Mouse (Mus musculus): Measurements from ENCODE around the gene Slc27a3. TPM values are rescaled to one million over a fixed set of nuclear protein-coding genes. Genes with fewer than 3 reads are reported as not detected.

The Slc27a3 gene
- polyA plus RNA-seq, 1 experiment from 2014 or later: 2.9 TPM

GRCm38 (mm10) chr3:90395629-90396028 is 5.9 kb upstream of the Slc27a3 start:
- ChIA-PET CTCF (interaction anchor here (1.0 to 2.6 kb wide), 6 partner anchors 11 to 130 kb away, joined by 3 to 9 read pairs (median 4); no protein-coding TSS in a partner anchor), POLR2A (no interaction called here)
- DNase-seq (ENCODE audit: low read depth, low spot score): no peak
- no peaks in the 10 kb centered on the region for H3K27me3 ChIP-seq
- no peak for TF ChIP-seq CTCF (IDR thresholded peaks at IDR 0.05)
- in situ Hi-C loops (cut with MboI; ENCODE audit: low pct_unique_long_range_greater_than_20kb): no loop called here
- no peak for ATAC-seq

- ChIA-PET CTCF (interaction anchor here (1.4 kb wide), 2 partner anchors 17 to 19 kb away, joined by 4 read pairs; no protein-coding TSS in a partner anchor), POLR2A (interaction anchor here (1.2 kb wide), 1 partner anchor 12 kb away, joined by 3 read pairs; no protein-coding TSS in a partner anchor)
- ATAC-seq (no peak), DNase-seq (ENCODE audit: low read depth, low spot score) (no peak)
- TF ChIP-seq CTCF (IDR thresholded peaks at IDR 0.05): no peak
- in situ Hi-C loops (cut with MboI; ENCODE audit: low pct_unique_long_range_greater_than_20kb): no loop called here
- no peaks in the 10 kb centered on the region for H3K27me3 ChIP-seq
Observed at GRCm38 (mm10) chr3:90392661-90393060, 2.9 kb upstream of the Slc27a3 start.

- CTCF ChIA-PET: interaction anchor here (1.2 to 1.6 kb wide), 2 partner anchors 11 to 15 kb away, joined by 4 read pairs; no protein-coding TSS in a partner anchor
- DNase-seq (ENCODE audit: low read depth, low spot score) (no peak), ATAC-seq (peak; percentile 7)
- in situ Hi-C loops (cut with MboI; ENCODE audit: low pct_unique_long_range_greater_than_20kb): no loop called here
- no peak for TF ChIP-seq CTCF (IDR thresholded peaks at IDR 0.05)
- POLR2A ChIA-PET: interaction anchor here (1.2 kb wide), 1 partner anchor 9 kb away, joined by 3 read pairs; no protein-coding TSS in a partner anchor
- H3K27me3 ChIP-seq: no peaks in the 10 kb centered on the region
Observed at GRCm38 (mm10) chr3:90391941-90392340, 2.2 kb upstream of the Slc27a3 start.

GRCm38 (mm10) chr3:90391004-90391403 is 1.3 kb upstream of the Slc27a3 start:
- ChIA-PET CTCF (interaction anchor here (0.7 to 1.6 kb wide), 5 partner anchors 10 to 76 kb away, joined by 3 to 4 read pairs (median 3); no protein-coding TSS in a partner anchor), POLR2A (interaction anchor here (1.2 kb wide), 1 partner anchor 10 kb away, joined by 3 read pairs; no protein-coding TSS in a partner anchor)
- ATAC-seq: no peak
- no peaks in the 10 kb centered on the region for H3K27me3 ChIP-seq
- in situ Hi-C loops (cut with MboI; ENCODE audit: low pct_unique_long_range_greater_than_20kb): no loop called here
- DNase-seq (ENCODE audit: low read depth, low spot score): no peak
- no peak for TF ChIP-seq CTCF (IDR thresholded peaks at IDR 0.05)

GRCm38 (mm10) chr3:90388726-90389510 is 820 bp downstream of the Slc27a3 start:
- in situ Hi-C loops (cut with MboI; ENCODE audit: low pct_unique_long_range_greater_than_20kb): no loop called here
- no peak for DNase-seq (ENCODE audit: low read depth, low spot score)
- CTCF ChIA-PET: interaction anchor here (2.0 kb wide), 1 partner anchor 15 kb away, joined by 6 read pairs; no protein-coding TSS in a partner anchor
- ATAC-seq: no peak
- TF ChIP-seq CTCF (IDR thresholded peaks at IDR 0.05): no peak
- POLR2A ChIA-PET: interaction anchor here (0.5 kb wide), 1 partner anchor 37 kb away, joined by 3 read pairs; no protein-coding TSS in a partner anchor
- H3K27me3 ChIP-seq: no peaks in the 10 kb centered on the region

GRCm38 (mm10) chr3:90388192-90388591 is 1.5 kb downstream of the Slc27a3 start:
- POLR2A ChIA-PET: no interaction called here

GRCm38 (mm10) chr3:90387483-90387882 is 2.3 kb downstream of the Slc27a3 start:
- no peaks in the 10 kb centered on the region for H3K27me3 ChIP-seq
- CTCF ChIA-PET: interaction anchor here (1.6 kb wide), 1 partner anchor 14 kb away, joined by 6 read pairs; no protein-coding TSS in a partner anchor
- ATAC-seq (no peak), DNase-seq (ENCODE audit: low read depth, low spot score) (no peak)
- no peak for TF ChIP-seq CTCF (IDR thresholded peaks at IDR 0.05)
- POLR2A ChIA-PET: no interaction called here
- in situ Hi-C loops (cut with MboI; ENCODE audit: low pct_unique_long_range_greater_than_20kb): no loop called here

More at GRCm38 (mm10) chr3:90388192-90388591, 1.5 kb downstream of the Slc27a3 start:
- in situ Hi-C loops (cut with MboI; ENCODE audit: low pct_unique_long_range_greater_than_20kb): no loop called here
- CTCF ChIA-PET: no interaction called here
- TF ChIP-seq CTCF (IDR thresholded peaks at IDR 0.05): no peak
- no peak for DNase-seq (ENCODE audit: low read depth, low spot score)
- no peaks in the 10 kb centered on the region for H3K27me3 ChIP-seq
- ATAC-seq: no peak

GRCm38 (mm10) chr3:90386817-90387216 is 2.9 kb downstream of the Slc27a3 start:
- no peak for TF ChIP-seq CTCF (IDR thresholded peaks at IDR 0.05)
- DNase-seq (ENCODE audit: low read depth, low spot score) (no peak), ATAC-seq (no peak)
- no peaks in the 10 kb centered on the region for H3K27me3 ChIP-seq
- ChIA-PET CTCF (interaction anchor here (1.6 kb wide), 1 partner anchor 13 kb away, joined by 6 read pairs; no protein-coding TSS in a partner anchor), POLR2A (no interaction called here)
- in situ Hi-C loops (cut with MboI; ENCODE audit: low pct_unique_long_range_greater_than_20kb): no loop called here

- no peak for ATAC-seq
- in situ Hi-C loops (cut with MboI; ENCODE audit: low pct_unique_long_range_greater_than_20kb): no loop called here
- ChIA-PET CTCF (interaction anchor here (1.6 to 3.7 kb wide), 2 partner anchors 10 to 11 kb away, joined by 4 to 12 read pairs; no protein-coding TSS in a partner anchor), POLR2A (no interaction called here)
- TF ChIP-seq CTCF (IDR thresholded peaks at IDR 0.05): no peak
- no peaks in the 10 kb centered on the region for H3K27me3 ChIP-seq
- no peak for DNase-seq (ENCODE audit: low read depth, low spot score)
Observed at GRCm38 (mm10) chr3:90384851-90385375, 4.8 kb downstream of the Slc27a3 start.

GRCm38 (mm10) chr3:90383690-90384089 is 6.0 kb downstream of the Slc27a3 start:
- no peaks in the 10 kb centered on the region for H3K27me3 ChIP-seq
- no peak for TF ChIP-seq CTCF (IDR thresholded peaks at IDR 0.05)
- DNase-seq (ENCODE audit: low read depth, low spot score): no peak
- in situ Hi-C loops (cut with MboI; ENCODE audit: low pct_unique_long_range_greater_than_20kb): no loop called here
- CTCF ChIA-PET: interaction anchor here (1.2 to 3.7 kb wide), 3 partner anchors 10 to 29 kb away, joined by 3 to 12 read pairs (median 4); no protein-coding TSS in a partner anchor
- POLR2A ChIA-PET: no interaction called here
- ATAC-seq: no peak

Measured in Patski (cell line).